Comparison of ENCODE assay signal across 16 mouse cellular contexts in the genomic region with DNA sequence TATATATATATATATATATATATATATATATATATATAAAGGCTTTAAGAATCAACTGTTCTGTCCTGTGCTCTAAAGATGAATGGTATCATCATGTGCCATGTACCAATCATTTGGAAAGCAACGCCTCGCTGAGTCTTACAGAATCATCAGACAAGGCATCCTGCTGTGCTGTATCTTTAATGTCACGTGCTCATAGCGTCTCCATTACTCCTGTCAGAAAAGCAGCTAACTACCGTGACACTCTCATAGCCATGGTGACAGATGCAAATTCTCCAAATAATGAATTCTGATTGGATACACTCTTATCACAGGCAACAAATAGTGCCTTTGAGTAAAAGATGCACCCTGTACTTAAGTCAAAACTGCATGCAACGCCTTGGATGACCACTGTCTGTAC.
"Had no signal": no experiment of that assay in that cellular context is flagged by ENCODE, and none has a peak within 500 bp of the region (broad histone marks: within the 10 kb centered on the region; RNA-seq: fewer than 3 reads in every experiment).

No protein-coding gene starts in this region.

- H3K9ac ChIP-seq: neural tube, embryonic 13.5 days; neural tube, embryonic 15.5 days; stomach, embryonic 15.5 days had no signal

- H3K4me3 ChIP-seq: neural tube, embryonic 13.5 days; neural tube, embryonic 15.5 days; stomach, embryonic 15.5 days had no signal

- H3K27ac ChIP-seq: neural tube, embryonic 13.5 days; neural tube, embryonic 15.5 days; stomach, embryonic 15.5 days; stomach, postnatal 0 days had no signal

- H3K27me3 ChIP-seq: stomach, embryonic 15.5 days had no signal

- DNase-seq: retina, postnatal 1 day; right cerebral cortex, adult 18-20 months; right cerebral cortex, postnatal 14 days; right cerebral cortex, postnatal 25 days; right cerebral cortex, postnatal 4 days; spleen, adult 18-20 months; thymus, adult 18-20 months; thymus, adult 2 months; thymus, postnatal 14 days; thymus, postnatal 25 days; thymus, postnatal 36 days; thymus, postnatal 4 days had no signal

- H3K9me3 ChIP-seq: neural tube, embryonic 15.5 days; stomach, embryonic 15.5 days had no signal

- H3K36me3 ChIP-seq: neural tube, embryonic 13.5 days; neural tube, embryonic 15.5 days; stomach, embryonic 15.5 days had no signal

- H3K4me2 ChIP-seq: neural tube, embryonic 13.5 days; neural tube, embryonic 15.5 days; stomach, embryonic 15.5 days had no signal
